Mouse (Mus musculus): ENCODE data around the gene Xlr4b. TPM values are rescaled to one million over a fixed set of nuclear protein-coding genes. Genes with fewer than 3 reads are reported as not detected.
"Not testable (repeated sequence)": the region's sequence is repeated elsewhere in the genome, so short reads cannot be mapped to it uniquely, and the experiment has no call there.

Xlr4b gene
- polyA plus RNA-seq (2017; shearing (Covaris generic)): 100 to 1,000 TPM; 158 to 187 (median 175) TPM

DNA sequence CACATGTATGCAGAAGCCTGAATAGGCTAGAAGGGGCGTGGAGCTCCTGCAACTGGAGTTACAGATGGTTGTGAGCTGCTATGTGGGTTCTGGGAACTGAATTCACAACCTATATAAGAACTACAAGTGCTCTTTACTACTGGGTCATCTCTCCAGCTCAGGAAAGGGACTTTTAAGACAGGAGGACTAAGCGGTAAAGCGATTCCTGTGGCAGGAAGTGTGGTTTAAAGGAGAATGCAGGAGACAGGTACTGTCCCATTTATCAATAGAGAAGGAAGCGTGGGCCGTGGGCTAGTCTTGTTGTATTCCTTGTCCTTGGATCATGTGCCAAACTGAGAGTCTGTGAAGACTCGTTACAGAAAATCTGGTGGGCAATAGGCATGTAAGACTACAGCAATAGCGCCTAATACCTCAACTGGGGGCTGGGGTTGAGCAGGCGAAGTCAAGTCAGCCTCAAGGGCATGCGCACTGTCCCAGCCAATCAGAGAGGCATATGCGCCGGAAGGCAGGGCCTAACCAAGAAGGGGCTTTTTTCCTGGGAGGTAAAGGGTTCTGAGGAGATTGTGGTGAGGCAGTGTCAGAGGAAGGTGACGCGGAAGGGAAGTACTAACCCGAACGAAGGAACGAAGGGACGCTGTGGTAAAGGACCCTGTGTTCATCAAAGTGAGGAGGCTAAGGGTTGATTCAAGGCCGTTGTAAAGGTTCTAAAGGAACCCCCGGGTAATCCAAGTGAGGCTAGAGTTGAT lies at the start of gene Xlr4b:
Gene Xlr4b, plus strand, starts transcription at position 515 of the 746 bp plus-strand sequence.
- peak; percentile 78 for ATAC-seq

GRCm38 (mm10) chrX:73176889-73177288 lies 37.2 kb upstream of the Xlr4b start, which contains the start of gene Spin2d:
Gene Spin2d, minus strand, starts transcription at chrX:73176989.
- not testable (repeated sequence) for ATAC-seq

GRCm38 (mm10) chrX:73191934-73192333 lies 22.2 kb upstream of the Xlr4b start, which contains the start of gene Xlr3b:
Gene Xlr3b, plus strand, starts transcription at chrX:73192207.
- not testable (repeated sequence) for ATAC-seq

DNA sequence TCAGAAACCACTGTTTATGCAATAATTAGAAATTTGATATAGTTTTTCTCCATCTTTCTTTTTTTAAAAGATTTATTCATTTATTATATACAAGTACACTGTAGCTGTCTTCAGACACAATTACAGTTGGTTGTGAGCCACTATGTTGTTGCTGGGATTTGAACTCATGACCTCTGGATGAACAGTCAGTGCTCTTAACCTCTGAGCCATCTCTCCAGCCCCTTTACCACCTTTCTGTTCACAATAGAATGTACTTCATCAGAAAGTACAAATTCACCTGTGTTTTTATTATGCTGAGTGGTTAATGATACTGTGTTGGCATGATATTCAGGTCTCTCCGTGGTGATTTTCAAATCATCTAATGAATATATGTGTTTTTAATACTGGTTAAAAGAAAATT lies 11.2 kb downstream of the Xlr4b start:
- ATAC-seq: no peak

GRCm38 (mm10) chrX:73227914-73228605 lies 13.9 kb downstream of the Xlr4b start, which contains the start of gene F8a:
Gene F8a, plus strand, starts transcription at chrX:73228291.
- peak; percentile 85 for ATAC-seq

DNA sequence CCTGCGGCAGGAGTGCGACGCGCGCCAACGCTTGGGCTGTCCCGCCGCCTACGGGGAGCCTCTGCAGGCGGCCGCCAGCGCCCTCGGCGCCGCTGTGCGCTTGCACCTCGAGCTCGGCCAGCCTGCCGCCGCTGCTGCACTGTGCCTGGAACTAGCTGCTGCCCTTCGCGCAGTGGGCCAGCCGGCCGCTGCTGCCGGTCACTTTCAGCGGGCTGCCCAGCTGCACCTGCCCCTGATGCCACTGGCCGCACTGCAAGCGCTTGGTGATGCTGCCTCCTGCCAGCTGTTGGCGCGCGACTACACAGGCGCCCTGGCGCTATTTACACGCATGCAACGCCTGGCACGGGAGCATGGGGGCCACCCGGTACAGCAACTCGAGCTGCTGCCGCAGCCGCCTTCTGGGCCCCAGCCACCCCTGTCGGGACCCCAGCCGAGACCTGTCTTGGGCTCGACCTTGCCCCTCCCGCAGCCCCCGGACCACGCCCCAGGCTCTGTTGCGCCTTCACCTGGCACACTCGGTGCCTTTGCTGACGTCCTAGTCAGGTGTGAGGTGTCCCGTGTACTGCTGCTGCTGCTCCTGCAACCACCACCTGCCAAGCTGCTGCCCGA lies 14.6 kb downstream of the Xlr4b start:
- peak; percentile 30 for ATAC-seq

GRCm38 (mm10) chrX:73229288-73229687 lies 15.2 kb downstream of the Xlr4b start:
- ATAC-seq: no peak

DNA sequence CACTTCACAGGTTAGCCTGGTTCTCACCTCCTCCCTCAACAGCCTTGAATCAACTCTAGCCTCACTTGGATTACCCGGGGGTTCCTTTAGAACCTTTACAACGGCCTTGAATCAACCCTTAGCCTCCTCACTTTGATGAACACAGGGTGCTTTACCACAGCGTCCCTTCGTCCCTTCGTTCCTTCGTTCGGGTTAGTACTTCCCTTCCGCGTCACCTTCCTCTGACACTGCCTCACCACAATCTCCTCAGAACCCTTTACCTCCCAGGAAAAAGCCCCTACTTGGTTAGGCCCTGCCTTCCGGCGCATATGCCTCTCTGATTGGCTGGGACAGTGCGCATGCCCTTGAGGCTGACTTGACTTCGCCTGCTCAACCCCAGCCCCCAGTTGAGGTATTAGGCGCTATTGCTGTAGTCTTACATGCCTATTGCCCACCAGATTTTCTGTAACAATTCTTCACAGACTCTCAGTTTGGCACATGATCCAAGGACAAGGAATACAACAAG lies 28.7 kb downstream of the Xlr4b start, which contains the start of gene Xlr4c:
Gene Xlr4c, minus strand, starts transcription at position 310 of the 505 bp plus-strand sequence.
- peak; percentile 50 for ATAC-seq

GRCm38 (mm10) chrX:73262428-73262827 lies 48.3 kb downstream of the Xlr4b start:
- ATAC-seq: not testable (repeated sequence)

- ATAC-seq: not testable (repeated sequence)
These were observed 51.1 kb downstream of the Xlr4b start, which contains the start of gene Xlr3c for GRCm38 (mm10) chrX:73265270-73265669. Gene Xlr3c, minus strand, starts transcription at chrX:73265390.

Other genes with a start within 250 kb of the Xlr4b start
- not detected for gene Zfp185, start 227.0 kb upstream of the Xlr4b start, polyA plus RNA-seq (2017; shearing (Covaris generic))
- not detected for gene Pnma5, start 177.2 kb upstream of the Xlr4b start, polyA plus RNA-seq (2017; shearing (Covaris generic))
- gene Pnma3, start 149.5 kb upstream of the Xlr4b start, polyA plus RNA-seq (2017; shearing (Covaris generic)): not detected
- 100 to 1,000 TPM; 107 to 143 (median 134) TPM for gene Xlr4a, start 131.9 kb upstream of the Xlr4b start, polyA plus RNA-seq (2017; shearing (Covaris generic))
- 1 to 10 TPM in 1 of 3 experiments, under 1 TPM in 1, not detected in 1; 0.46 to 2.5 TPM for gene Xlr3a, start 117.2 kb upstream of the Xlr4b start, polyA plus RNA-seq (2017; shearing (Covaris generic))
- gene Gm14685, start 97.3 kb upstream of the Xlr4b start, polyA plus RNA-seq (2017; shearing (Covaris generic)): not detected
- gene Xlr5b, start 65.5 kb upstream of the Xlr4b start, polyA plus RNA-seq (2017; shearing (Covaris generic)): not detected
- gene DXBay18, start 64.9 kb upstream of the Xlr4b start, polyA plus RNA-seq (2017; shearing (Covaris generic)): not detected
- gene Spin2d, start 37.3 kb upstream of the Xlr4b start, polyA plus RNA-seq (2017; shearing (Covaris generic)): not detected
- gene Xlr3b, start 22.1 kb upstream of the Xlr4b start, polyA plus RNA-seq (2017; shearing (Covaris generic)): 10 to 100 TPM in 2 of 3 experiments, under 1 TPM in 1; 0.69 to 13.8 (median 11.1) TPM
- 1 to 10 TPM; 1.5 to 2.1 (median 1.8) TPM for gene F8a, start 14.0 kb downstream of the Xlr4b start, polyA plus RNA-seq (2017; shearing (Covaris generic))
- gene Xlr4c, start 28.8 kb downstream of the Xlr4b start, polyA plus RNA-seq (2017; shearing (Covaris generic)): 100 to 1,000 TPM in 2 of 3 experiments, 10 to 100 TPM in 1; 76.9 to 140 (median 112) TPM
- not detected for gene Xlr3c, start 51.1 kb downstream of the Xlr4b start, polyA plus RNA-seq (2017; shearing (Covaris generic))
- gene Xlr5a, start 78.6 kb downstream of the Xlr4b start, polyA plus RNA-seq (2017; shearing (Covaris generic)): under 1 TPM in 1 of 3 experiments, not detected in 2; 0.43 TPM
- gene Xlr5c, start 78.6 kb downstream of the Xlr4b start, polyA plus RNA-seq (2017; shearing (Covaris generic)): under 1 TPM in 1 of 3 experiments, not detected in 2; 0.53 TPM
- gene Gm45015, start 122.5 kb downstream of the Xlr4b start, polyA plus RNA-seq (2017; shearing (Covaris generic)): not detected
- gene Zfp275, start 128.3 kb downstream of the Xlr4b start, polyA plus RNA-seq (2017; shearing (Covaris generic)): 10 to 100 TPM in 2 of 3 experiments, 1 to 10 TPM in 1; 7.6 to 14.7 (median 13.3) TPM
- not detected for gene Gm18336, start 184.4 kb downstream of the Xlr4b start, polyA plus RNA-seq (2017; shearing (Covaris generic))
- gene Zfp92, start 196.8 kb downstream of the Xlr4b start, polyA plus RNA-seq (2017; shearing (Covaris generic)): under 1 TPM in 1 of 3 experiments, not detected in 2; 0.21 TPM
- gene Trex2, start 221.0 kb downstream of the Xlr4b start, polyA plus RNA-seq (2017; shearing (Covaris generic)): not detected
- 10 to 100 TPM; 28.7 to 40.7 (median 32.3) TPM for gene Haus7, start 244.7 kb downstream of the Xlr4b start, polyA plus RNA-seq (2017; shearing (Covaris generic))

Measured in inflammation-experienced regulatory T-cells, adult 6 months (primary cell).